Comparison of ENCODE assay signal across 7 mouse cellular contexts in genomic region chr7:25394754-25395153, GRCm38 (mm10). TPM values are rescaled to one million over a fixed set of nuclear protein-coding genes. Genes with fewer than 3 reads are reported as not detected.
A peak's percentile ranks its signal among the peaks of the same experiment; 100 is the strongest.
DNase-seq lines count a peak whose midpoint lies in the region; ATAC-seq and TF ChIP-seq lines count a peak whose summit lies in the region.

No protein-coding gene starts in this region.

- peaks cover 46% of the 10 kb centered on the region for H3K4me1 ChIP-seq in lung, embryonic 15.5 days
- H3K4me1 ChIP-seq in forebrain, embryonic 10.5 days, result peaks cover 46% of the 10 kb centered on the region
- H3K4me1 ChIP-seq in limb, embryonic 10.5 days, result peaks cover 61% of the 10 kb centered on the region
- peaks cover 36% of the 10 kb centered on the region for H3K4me1 ChIP-seq in olfactory bulb, adult 2 months (ENCODE audit: control insufficient read depth, insufficient read depth, low read length)

- DNase-seq in lung, postnatal 14 days, result no peak
- no peak for DNase-seq in forebrain, embryonic 10.5 days (ENCODE audit: extremely low spot score, low spot score)
- DNase-seq in limb, embryonic 10.5 days (ENCODE audit: low spot score), result no peak
- no peak for DNase-seq in embryo, embryonic 10.5 days (ENCODE audit: low spot score)
- no peak for DNase-seq in left cerebral cortex, adult 9 months (ENCODE audit: low spot score in 2 of 2)

- no peak for TF ChIP-seq CTCF in olfactory bulb, adult 2 months (IDR thresholded peaks at IDR 0.05; ENCODE audit: insufficient read depth, low read depth, low read length)

- ATAC-seq in lung, embryonic 15.5 days (ENCODE audit: borderline replicate concordance, extremely low read depth, low FRiP score, low TSS enrichment), result no peak

- WGBS in lung, embryonic 15.5 days, result 15% methylated on average over 7 of the region's 7 CpGs
- WGBS in forebrain, embryonic 10.5 days, result 24% methylated on average over 7 of the region's 7 CpGs
- 23% methylated on average over 7 of the region's 7 CpGs for WGBS in limb, embryonic 10.5 days
- 4% methylated on average over 7 of the region's 7 CpGs for WGBS in olfactory bulb, adult 2 months

- H3K27ac ChIP-seq in lung, embryonic 15.5 days, result peak overlapping the region; percentile 73; the same call in 1 of the 2 replicates
- H3K27ac ChIP-seq in forebrain, embryonic 10.5 days, result peak overlapping the region; percentile 83
- H3K27ac ChIP-seq in limb, embryonic 10.5 days, result no peak overlapping the region; the same call in 1 of the 2 replicates
- peak overlapping the region; percentile 34; the same call in 1 of the 2 replicates for H3K27ac ChIP-seq in olfactory bulb, adult 2 months (ENCODE audit: insufficient read depth, low read depth, low read length)

- peak overlapping the region; percentile 72 for H3K9ac ChIP-seq in lung, embryonic 15.5 days

- no peaks in the 10 kb centered on the region for H3K27me3 ChIP-seq in lung, embryonic 15.5 days
- H3K27me3 ChIP-seq in forebrain, embryonic 10.5 days (ENCODE audit: poor library complexity, severe bottlenecking), result peaks cover 36% of the 10 kb centered on the region
- H3K27me3 ChIP-seq in limb, embryonic 10.5 days (ENCODE audit: low read depth, poor library complexity, severe bottlenecking), result 0 out of 2 replicates have a peak, but pooled peaks cover 8% of the 10 kb centered on the region

- peak overlapping the region; percentile 76 for H3K4me3 ChIP-seq in lung, embryonic 15.5 days
- H3K4me3 ChIP-seq in forebrain, embryonic 10.5 days, result peak overlapping the region; percentile 76
- peak overlapping the region; percentile 62 for H3K4me3 ChIP-seq in limb, embryonic 10.5 days
- peak overlapping the region; percentile 72 for H3K4me3 ChIP-seq in olfactory bulb, adult 2 months (ENCODE audit: insufficient read depth, low read depth, low read length)

- TF ChIP-seq POLR2A in olfactory bulb, adult 2 months (IDR thresholded peaks at IDR 0.05; ENCODE audit: insufficient read depth, low read depth, low read length), result no peak

- H3K36me3 ChIP-seq in lung, embryonic 15.5 days, result no peaks in the 10 kb centered on the region
- H3K36me3 ChIP-seq in forebrain, embryonic 10.5 days (replicated peaks), result no peaks in the 10 kb centered on the region
- no peaks in the 10 kb centered on the region for H3K36me3 ChIP-seq in limb, embryonic 10.5 days

- peak overlapping the region; percentile 86 for H3K4me2 ChIP-seq in lung, embryonic 15.5 days

- H3K9me3 ChIP-seq in lung, embryonic 15.5 days, result no peaks in the 10 kb centered on the region
- H3K9me3 ChIP-seq in forebrain, embryonic 10.5 days, result no peaks in the 10 kb centered on the region; the same call in 1 of the 2 replicates
- no peaks in the 10 kb centered on the region for H3K9me3 ChIP-seq in limb, embryonic 10.5 days (replicated peaks)

RNA-seq across cellular contexts. Expression of gene Lipe, which starts 3.8 kb away (rescaled TPM):
- polyA plus RNA-seq in lung, embryonic 15.5 days (2015; fragmentation: Nextera tagmentation; extraction: Ambion mirVana), result 9.3 and 9.4 TPM in 2 replicates
- 7.4 and 7.5 TPM in 2 replicates for polyA plus RNA-seq in forebrain, embryonic 10.5 days (2016; fragmentation: Nextera tagmentation; extraction: Ambion mirVana)
- 8.4 and 8.9 TPM in 2 replicates for polyA plus RNA-seq in limb, embryonic 10.5 days (2016; fragmentation: Nextera tagmentation; extraction: Ambion mirVana)
- not detected in 2 replicates for polyA plus RNA-seq in olfactory bulb, adult 2 months (2012; ENCODE audit: insufficient read depth, insufficient read length, low replicate concordance, missing spikeins)

RNA-seq across cellular contexts. Expression of gene Cxcl17, which starts 17.9 kb away (rescaled TPM):
- 0.21 and 0.34 TPM in 2 replicates for polyA plus RNA-seq in lung, embryonic 15.5 days (2015; fragmentation: Nextera tagmentation; extraction: Ambion mirVana)
- polyA plus RNA-seq in forebrain, embryonic 10.5 days (2016; fragmentation: Nextera tagmentation; extraction: Ambion mirVana), result 0.43 and 0.71 TPM in 2 replicates
- polyA plus RNA-seq in limb, embryonic 10.5 days (2016; fragmentation: Nextera tagmentation; extraction: Ambion mirVana), result 0.54 and 0.91 TPM in 2 replicates
- not detected in 2 replicates for polyA plus RNA-seq in olfactory bulb, adult 2 months (2012; ENCODE audit: insufficient read depth, insufficient read length, low replicate concordance, missing spikeins)

RNA-seq across cellular contexts. Expression of gene Cnfn, which starts 25.2 kb away (rescaled TPM):
- 0.52 and 0.57 TPM in 2 replicates for polyA plus RNA-seq in lung, embryonic 15.5 days (2015; fragmentation: Nextera tagmentation; extraction: Ambion mirVana)
- not detected in 2 replicates for polyA plus RNA-seq in forebrain, embryonic 10.5 days (2016; fragmentation: Nextera tagmentation; extraction: Ambion mirVana)
- polyA plus RNA-seq in limb, embryonic 10.5 days (2016; fragmentation: Nextera tagmentation; extraction: Ambion mirVana), result not detected in 2 replicates
- polyA plus RNA-seq in olfactory bulb, adult 2 months (2012; ENCODE audit: insufficient read depth, insufficient read length, low replicate concordance, missing spikeins), result not detected in 2 replicates
